Mouse (Mus musculus) G1E (cell line): ENCODE measurements around the gene Ybx2.

Source experiments
- CTCF ChIP-seq: IDR thresholded peaks from 2 replicates; pipeline ENCODE4 v1.5.1; 2012; ENCODE audit warnings: low read depth, low read length, inconsistent platforms, mixed read lengths
- GATA1 ChIP-seq: IDR thresholded peaks from 2 replicates; pipeline ENCODE4 v1.6.1; 2012; ENCODE audit warnings: borderline replicate concordance, low read length, inconsistent platforms, mixed read lengths
- GATA2 ChIP-seq: IDR thresholded peaks from 2 replicates; pipeline ENCODE4 v1.6.1; 2012; ENCODE audit warnings: low read depth, low read length, inconsistent platforms, borderline replicate concordance
- POLR2AphosphoS5 ChIP-seq: IDR thresholded peaks from 2 replicates; pipeline ENCODE4 v1.6.1; 2012; ENCODE audit warnings: low read depth, low read length, inconsistent platforms; ENCODE audit not compliant: insufficient replicate concordance

GRCm38 (mm10) chr11:69966860-69967517 is 31.4 kb downstream of the Ybx2 start:
- TF ChIP-seq CTCF, result no peak
- no peak for TF ChIP-seq GATA1
- TF ChIP-seq POLR2AphosphoS5, result no peak
- TF ChIP-seq GATA2, result no peak
